Mouse (Mus musculus): ENCODE measurements around the gene Gpatch8.
"Not testable (repeated sequence)": the region's sequence is repeated elsewhere in the genome, so short reads cannot be mapped to it uniquely, and the experiment has no call there.

GRCm38 (mm10) chr11:102540286-102540685 is 15.9 kb downstream of the Gpatch8 start:
- TF ChIP-seq CTCF (IDR thresholded peaks at IDR 0.05); EP300 (IDR thresholded peaks at IDR 0.05; ENCODE audit: insufficient read depth, low read depth, low read length); POLR2A (IDR thresholded peaks at IDR 0.05; ENCODE audit: insufficient read depth, low read depth, low read length): not testable (repeated sequence)
